Mouse (Mus musculus): Measurements from ENCODE around the gene Spr.
"Not testable (repeated sequence)": the region's sequence is repeated elsewhere in the genome, so short reads cannot be mapped to it uniquely, and the experiment has no call there.

DNA sequence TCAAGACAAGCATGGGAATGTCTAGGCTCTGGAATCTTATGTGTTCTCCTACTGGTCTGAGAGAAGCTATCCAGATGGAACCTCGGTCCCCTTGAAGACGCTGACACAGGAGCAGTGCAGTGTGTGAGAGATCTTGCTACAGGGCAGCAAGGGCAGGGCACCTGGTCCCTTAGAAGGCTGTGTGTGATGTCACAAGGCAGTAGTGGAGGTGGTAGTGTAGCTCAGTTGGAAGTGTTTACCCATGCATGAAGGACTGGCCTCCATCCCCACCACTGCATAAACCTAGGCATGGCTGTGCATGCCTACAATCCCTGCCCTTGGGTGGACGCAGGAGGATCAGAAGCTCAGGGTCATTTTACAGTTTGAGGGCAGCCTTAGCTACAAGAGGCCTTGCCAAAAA is 5.3 kb downstream of the Spr start:
- TF ChIP-seq CTCF (IDR thresholded peaks at IDR 0.05; ENCODE audit: insufficient read depth, low read length); POLR2A (IDR thresholded peaks at IDR 0.05; ENCODE audit: borderline replicate concordance, extremely low read depth, low read depth, low read length): not testable (repeated sequence)
